23 mouse cellular contexts compared by ENCODE assay signal in the genomic region with DNA sequence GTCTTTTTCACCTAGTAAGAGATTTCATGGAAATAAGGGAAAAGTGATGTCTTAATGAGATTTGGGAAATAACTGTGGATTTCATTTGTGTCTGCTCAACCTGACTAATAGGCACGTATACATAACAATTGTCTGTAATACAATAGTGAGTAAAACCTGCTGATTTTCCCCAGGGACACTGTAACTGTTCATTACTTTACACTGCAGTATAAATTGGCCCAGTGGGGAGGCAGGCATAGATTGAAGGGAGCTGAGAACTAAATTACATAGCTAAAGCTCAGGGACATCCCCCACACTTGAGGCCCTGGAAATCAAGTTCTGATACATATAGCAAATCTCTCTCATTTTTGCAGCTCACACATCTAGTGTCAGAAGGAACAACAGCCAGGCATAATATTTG.
A peak's percentile ranks its signal among the peaks of the same experiment; 100 is the strongest.
DNase-seq lines count a peak whose midpoint lies in the region; ATAC-seq and TF ChIP-seq lines count a peak whose summit lies in the region.
"Had no signal": no experiment of that assay in that cellular context is flagged by ENCODE, and none has a peak within 500 bp of the region (broad histone marks: within the 10 kb centered on the region; RNA-seq: fewer than 3 reads in every experiment).

No protein-coding gene starts in this region.

- no peaks in the 10 kb centered on the region for H3K9me3 ChIP-seq in forebrain, embryonic 13.5 days (replicated peaks)
- no peaks in the 10 kb centered on the region for H3K9me3 ChIP-seq in forebrain, postnatal 0 days (ENCODE audit: low read length)
- H3K9me3 ChIP-seq in neural tube, embryonic 14.5 days (ENCODE audit: control insufficient read depth, low read length): no peaks in the 10 kb centered on the region
- H3K9me3 ChIP-seq in neural tube, embryonic 15.5 days (replicated peaks): no peaks in the 10 kb centered on the region
- no peaks in the 10 kb centered on the region for H3K9me3 ChIP-seq in hindbrain, embryonic 13.5 days
- H3K9me3 ChIP-seq: embryonic facial prominence, embryonic 12.5 days; G1E; heart, embryonic 10.5 days; hindbrain, embryonic 15.5 days had no signal

- 26% methylated on average over 1 of the region's 1 CpGs for WGBS in forebrain, embryonic 13.5 days
- 14% methylated on average over 1 of the region's 1 CpGs for WGBS in forebrain, postnatal 0 days
- 20% methylated on average over 1 of the region's 1 CpGs for WGBS in neural tube, embryonic 14.5 days
- WGBS in neural tube, embryonic 15.5 days: 32% methylated on average over 1 of the region's 1 CpGs
- 31% methylated on average over 1 of the region's 1 CpGs for WGBS in hindbrain, embryonic 13.5 days
- WGBS in kidney, adult 2 months: 45% methylated on average over 1 of the region's 1 CpGs
- WGBS in heart, adult 2 months: 65% methylated on average over 1 of the region's 1 CpGs

- intact Hi-C loops in heart, adult 2 months (cut with DNase I): no loop called here

- no peak for TF ChIP-seq EP300 in heart, adult 2 months (IDR thresholded peaks at IDR 0.05; ENCODE audit: insufficient read depth, low read depth, low read length)

- H3K27ac ChIP-seq in forebrain, embryonic 13.5 days: no peak overlapping the region
- H3K27ac ChIP-seq in forebrain, postnatal 0 days (ENCODE audit: low read depth, low read length): no peak overlapping the region
- no peak overlapping the region for H3K27ac ChIP-seq in neural tube, embryonic 14.5 days (ENCODE audit: low read depth, low read length)
- H3K27ac ChIP-seq in neural tube, embryonic 15.5 days (replicated peaks): no peak overlapping the region
- no peak overlapping the region for H3K27ac ChIP-seq in hindbrain, embryonic 13.5 days
- H3K27ac ChIP-seq in kidney, adult 2 months (ENCODE audit: insufficient read depth, low read depth, low read length): no peak overlapping the region
- no peak overlapping the region for H3K27ac ChIP-seq in heart, adult 2 months
- H3K27ac ChIP-seq: embryonic facial prominence, embryonic 12.5 days; gastrocnemius, adult 2 months; heart, embryonic 10.5 days; hindbrain, embryonic 15.5 days; layer of hippocampus, adult 2 months had no signal

- no peak overlapping the region for H3K4me3 ChIP-seq in forebrain, embryonic 13.5 days
- H3K4me3 ChIP-seq in forebrain, postnatal 0 days (ENCODE audit: low read depth, low read length): no peak overlapping the region
- H3K4me3 ChIP-seq in neural tube, embryonic 14.5 days (ENCODE audit: low read depth, low read length): no peak overlapping the region
- H3K4me3 ChIP-seq in neural tube, embryonic 15.5 days (replicated peaks): no peak overlapping the region
- H3K4me3 ChIP-seq in hindbrain, embryonic 13.5 days: no peak overlapping the region
- H3K4me3 ChIP-seq in kidney, adult 2 months (ENCODE audit: insufficient read depth, low read depth, low read length): no peak overlapping the region
- H3K4me3 ChIP-seq in heart, adult 2 months: no peak overlapping the region
- H3K4me3 ChIP-seq: embryonic facial prominence, embryonic 12.5 days; erythroblast, embryonic 14.5 days; gastrocnemius, adult 2 months; heart, embryonic 10.5 days; hindbrain, embryonic 15.5 days; layer of hippocampus, adult 2 months had no signal

- H3K9ac ChIP-seq in forebrain, embryonic 13.5 days: no peak overlapping the region
- no peak overlapping the region for H3K9ac ChIP-seq in forebrain, postnatal 0 days
- H3K9ac ChIP-seq in neural tube, embryonic 14.5 days (replicated peaks; ENCODE audit: low read depth, low read length): no peak overlapping the region
- H3K9ac ChIP-seq in neural tube, embryonic 15.5 days (replicated peaks): no peak overlapping the region
- no peak overlapping the region for H3K9ac ChIP-seq in hindbrain, embryonic 13.5 days
- H3K9ac ChIP-seq in heart, adult 2 months (ENCODE audit: low read depth, low read length): no peak overlapping the region
- H3K9ac ChIP-seq: embryonic facial prominence, embryonic 12.5 days; hindbrain, embryonic 15.5 days had no signal

- 0 out of 2 replicates have a peak, but pooled peaks have one; percentile 36 for ATAC-seq in forebrain, embryonic 13.5 days
- no peak; the same call in 1 of the 2 replicates for ATAC-seq in forebrain, postnatal 0 days
- peak; percentile 75 for ATAC-seq in neural tube, embryonic 14.5 days (ENCODE audit: low read depth)
- ATAC-seq in neural tube, embryonic 15.5 days (ENCODE audit: low FRiP score): no peak
- peak; percentile 80 for ATAC-seq in hindbrain, embryonic 13.5 days (ENCODE audit: low FRiP score)
- ATAC-seq: intestine, embryonic 16.5 days; Patski had no signal

- no peak for TF ChIP-seq POLR2A in kidney, adult 2 months (IDR thresholded peaks at IDR 0.05; ENCODE audit: low read depth, low read length)
- no peak for TF ChIP-seq POLR2A in heart, adult 2 months (IDR thresholded peaks at IDR 0.05; ENCODE audit: insufficient read depth, low read depth, low read length)

- H3K4me2 ChIP-seq in forebrain, embryonic 13.5 days: no peak overlapping the region
- H3K4me2 ChIP-seq in forebrain, postnatal 0 days (ENCODE audit: low read depth): no peak overlapping the region
- no peak overlapping the region for H3K4me2 ChIP-seq in neural tube, embryonic 14.5 days (ENCODE audit: low read depth, low read length)
- H3K4me2 ChIP-seq in neural tube, embryonic 15.5 days: no peak overlapping the region
- H3K4me2 ChIP-seq in hindbrain, embryonic 13.5 days: no peak overlapping the region
- H3K4me2 ChIP-seq: embryonic facial prominence, embryonic 12.5 days; hindbrain, embryonic 15.5 days had no signal

- H3K36me3 ChIP-seq in forebrain, embryonic 13.5 days (ENCODE audit: poor library complexity, severe bottlenecking): no peaks in the 10 kb centered on the region
- H3K36me3 ChIP-seq in forebrain, postnatal 0 days (ENCODE audit: insufficient read depth): no peaks in the 10 kb centered on the region
- H3K36me3 ChIP-seq in neural tube, embryonic 14.5 days (ENCODE audit: control insufficient read depth, insufficient read depth, low read length): no peaks in the 10 kb centered on the region
- H3K36me3 ChIP-seq in neural tube, embryonic 15.5 days: no peaks in the 10 kb centered on the region
- H3K36me3 ChIP-seq in hindbrain, embryonic 13.5 days: no peaks in the 10 kb centered on the region
- no peaks in the 10 kb centered on the region for H3K36me3 ChIP-seq in kidney, adult 2 months (ENCODE audit: control insufficient read depth, insufficient read depth, low read length)
- H3K36me3 ChIP-seq in heart, adult 2 months (ENCODE audit: control insufficient read depth, insufficient read depth, low read length): no peaks in the 10 kb centered on the region
- H3K36me3 ChIP-seq: embryonic facial prominence, embryonic 12.5 days; G1E; heart, embryonic 10.5 days; hindbrain, embryonic 15.5 days had no signal

- H3K27me3 ChIP-seq in forebrain, embryonic 13.5 days: no peaks in the 10 kb centered on the region
- no peaks in the 10 kb centered on the region for H3K27me3 ChIP-seq in forebrain, postnatal 0 days (ENCODE audit: insufficient read depth, low read length)
- H3K27me3 ChIP-seq in neural tube, embryonic 14.5 days (ENCODE audit: control insufficient read depth, insufficient read depth, low read length): no peaks in the 10 kb centered on the region
- no peaks in the 10 kb centered on the region for H3K27me3 ChIP-seq in neural tube, embryonic 15.5 days (replicated peaks)
- no peaks in the 10 kb centered on the region for H3K27me3 ChIP-seq in hindbrain, embryonic 13.5 days
- H3K27me3 ChIP-seq in kidney, adult 2 months (replicated peaks; ENCODE audit: control insufficient read depth, insufficient read depth, low read length): no peaks in the 10 kb centered on the region
- no peaks in the 10 kb centered on the region for H3K27me3 ChIP-seq in heart, adult 2 months (ENCODE audit: control insufficient read depth, insufficient read depth, low read length)
- H3K27me3 ChIP-seq: CH12.LX; embryonic facial prominence, embryonic 12.5 days; hindbrain, embryonic 15.5 days; Patski had no signal

- H3K79me2 ChIP-seq in heart, adult 2 months (replicated peaks; ENCODE audit: control insufficient read depth, insufficient read depth, low read length): no peaks in the 10 kb centered on the region

- H3K4me1 ChIP-seq in forebrain, embryonic 13.5 days: no peaks in the 10 kb centered on the region
- H3K4me1 ChIP-seq in forebrain, postnatal 0 days (ENCODE audit: insufficient read depth): no peaks in the 10 kb centered on the region
- no peaks in the 10 kb centered on the region for H3K4me1 ChIP-seq in neural tube, embryonic 14.5 days (ENCODE audit: control insufficient read depth, insufficient read depth, low read length)
- no peaks in the 10 kb centered on the region for H3K4me1 ChIP-seq in neural tube, embryonic 15.5 days
- H3K4me1 ChIP-seq in hindbrain, embryonic 13.5 days (replicated peaks): no peaks in the 10 kb centered on the region
- no peaks in the 10 kb centered on the region for H3K4me1 ChIP-seq in kidney, adult 2 months (ENCODE audit: control insufficient read depth, insufficient read depth, low read length)
- H3K4me1 ChIP-seq in heart, adult 2 months (ENCODE audit: control insufficient read depth, insufficient read depth, low read length): no peaks in the 10 kb centered on the region
- H3K4me1 ChIP-seq: embryonic facial prominence, embryonic 12.5 days; heart, embryonic 10.5 days; hindbrain, embryonic 15.5 days had no signal

- no peak for TF ChIP-seq CTCF in forebrain, postnatal 0 days (IDR thresholded peaks at IDR 0.05; ENCODE audit: low read depth)
- no peak for TF ChIP-seq CTCF in kidney, adult 2 months (conservative IDR thresholded peaks at IDR 0.05; ENCODE audit: insufficient read depth, insufficient read length, low read depth, low read length)
- TF ChIP-seq CTCF in heart, adult 2 months (IDR thresholded peaks at IDR 0.05): no peak

- no peak for DNase-seq in forebrain, postnatal 0 days
- no peak for DNase-seq in kidney, adult 2 months
- DNase-seq in heart, adult 2 months: no peak
- DNase-seq: adrenal gland, postnatal 36 days; cerebellum, adult 11-12 months; cerebellum, postnatal 10 days; gastrocnemius, adult 2 months; kidney, postnatal 25 days; lung, postnatal 4 days; right cerebral cortex, postnatal 25 days had no signal

Comparison
In these comparisons a context has a peak if more than half of its experiments do, and no peak if none do; other contexts are left out.
1. ATAC-seq: peak in forebrain, embryonic 13.5 days (single experiment), neural tube, embryonic 14.5 days (single experiment) and hindbrain, embryonic 13.5 days (single experiment); none in forebrain, postnatal 0 days (single experiment) and neural tube, embryonic 15.5 days (single experiment).